Mouse (Mus musculus): ENCODE results near the gene Akr1a1. TPM values are rescaled to one million over a fixed set of nuclear protein-coding genes. Genes with fewer than 3 reads are reported as not detected.
"Not testable (repeated sequence)": the region's sequence is repeated elsewhere in the genome, so short reads cannot be mapped to it uniquely, and the experiment has no call there.

Akr1a1 gene
- polyA plus RNA-seq, 1 experiment from 2014 or later: 755 TPM

GRCm38 (mm10) chr4:116679141-116679540 lies 27.7 kb upstream of the Akr1a1 start:
- no peak for DNase-seq (ENCODE audit: low spot score)
- no peak overlapping the region for H3K27ac ChIP-seq (replicated peaks)
- H3K27me3 ChIP-seq (ENCODE audit: control insufficient read depth, insufficient read depth, low read length): no peaks in the 10 kb centered on the region
- no peaks in the 10 kb centered on the region for H3K36me3 ChIP-seq (ENCODE audit: control insufficient read depth, insufficient read depth, low read length)
- TF ChIP-seq CTCF (IDR thresholded peaks at IDR 0.05; ENCODE audit: low read depth) (no peak), EP300 (optimal IDR thresholded peaks at IDR 0.05) (no peak)
- H3K4me1 ChIP-seq (replicated peaks; ENCODE audit: control insufficient read depth, insufficient read depth): no peaks in the 10 kb centered on the region
- WGBS: 51% methylated on average over 5 of the region's 5 CpGs
- peak; percentile 40; the same call in 1 of the 2 replicates for ATAC-seq (ENCODE audit: low FRiP score, low TSS enrichment)
- no peak overlapping the region for H3K9ac ChIP-seq (ENCODE audit: low read length)
- H3K4me3 ChIP-seq (ENCODE audit: low read depth, low read length): no peak overlapping the region
- H3K4me2 ChIP-seq (replicated peaks; ENCODE audit: low read depth): no peak overlapping the region
- no peaks in the 10 kb centered on the region for H3K9me3 ChIP-seq (ENCODE audit: control insufficient read depth, low read length)

GRCm38 (mm10) chr4:116677808-116678207 lies 26.3 kb upstream of the Akr1a1 start:
- no peaks in the 10 kb centered on the region for H3K4me1 ChIP-seq (replicated peaks; ENCODE audit: control insufficient read depth, insufficient read depth)
- WGBS: 38% methylated on average over 1 of the region's 1 CpGs
- no peak overlapping the region for H3K27ac ChIP-seq (replicated peaks)
- DNase-seq (ENCODE audit: low spot score): no peak
- H3K9ac ChIP-seq (ENCODE audit: low read length): no peak overlapping the region
- no peaks in the 10 kb centered on the region for H3K36me3 ChIP-seq (ENCODE audit: control insufficient read depth, insufficient read depth, low read length)
- TF ChIP-seq CTCF (IDR thresholded peaks at IDR 0.05; ENCODE audit: low read depth) (no peak), EP300 (optimal IDR thresholded peaks at IDR 0.05) (no peak)
- H3K4me3 ChIP-seq (ENCODE audit: low read depth, low read length): no peak overlapping the region
- ATAC-seq (ENCODE audit: low FRiP score, low TSS enrichment): peak; percentile 67
- no peaks in the 10 kb centered on the region for H3K27me3 ChIP-seq (ENCODE audit: control insufficient read depth, insufficient read depth, low read length)
- H3K9me3 ChIP-seq (ENCODE audit: control insufficient read depth, low read length): no peaks in the 10 kb centered on the region
- H3K4me2 ChIP-seq (replicated peaks; ENCODE audit: low read depth): no peak overlapping the region

- no peaks in the 10 kb centered on the region for H3K36me3 ChIP-seq (ENCODE audit: control insufficient read depth, insufficient read depth, low read length)
Measured at GRCm38 (mm10) chr4:116676027-116676426, 24.5 kb upstream of the Akr1a1 start.

GRCm38 (mm10) chr4:116674761-116675160 lies 23.3 kb upstream of the Akr1a1 start:
- not testable (repeated sequence) for H3K4me3 ChIP-seq (ENCODE audit: low read depth, low read length)

More at GRCm38 (mm10) chr4:116676027-116676426, 24.5 kb upstream of the Akr1a1 start:
- H3K27me3 ChIP-seq (ENCODE audit: control insufficient read depth, insufficient read depth, low read length): no peaks in the 10 kb centered on the region
- H3K4me2 ChIP-seq (replicated peaks; ENCODE audit: low read depth): no peak overlapping the region
- H3K9ac ChIP-seq (ENCODE audit: low read length): no peak overlapping the region
- no peak for TF ChIP-seq EP300 (optimal IDR thresholded peaks at IDR 0.05)
- H3K9me3 ChIP-seq (ENCODE audit: control insufficient read depth, low read length): no peaks in the 10 kb centered on the region
- no peaks in the 10 kb centered on the region for H3K4me1 ChIP-seq (replicated peaks; ENCODE audit: control insufficient read depth, insufficient read depth)
- DNase-seq (ENCODE audit: low spot score) (no peak), ATAC-seq (ENCODE audit: low FRiP score, low TSS enrichment) (no peak)
- 67% methylated on average over 3 of the region's 3 CpGs for WGBS
- no peak overlapping the region for H3K4me3 ChIP-seq (ENCODE audit: low read depth, low read length)
- no peak overlapping the region for H3K27ac ChIP-seq (replicated peaks)

GRCm38 (mm10) chr4:116672785-116673184 lies 21.3 kb upstream of the Akr1a1 start:
- Histone ChIP-seq H3K27me3 (ENCODE audit: control insufficient read depth, insufficient read depth, low read length) (no peaks in the 10 kb centered on the region), H3K4me3 (ENCODE audit: low read depth, low read length) (no peak overlapping the region), H3K36me3 (ENCODE audit: control insufficient read depth, insufficient read depth, low read length) (no peaks in the 10 kb centered on the region), H3K9ac (ENCODE audit: low read length) (no peak overlapping the region), H3K27ac (replicated peaks) (peak overlapping the region; percentile 5; the same call in 1 of the 2 replicates), H3K4me2 (replicated peaks; ENCODE audit: low read depth) (no peak overlapping the region), H3K9me3 (ENCODE audit: control insufficient read depth, low read length) (no peaks in the 10 kb centered on the region), H3K4me1 (replicated peaks; ENCODE audit: control insufficient read depth, insufficient read depth) (no peaks in the 10 kb centered on the region)
- TF ChIP-seq EP300 (optimal IDR thresholded peaks at IDR 0.05): no peak
- TF ChIP-seq CTCF (IDR thresholded peaks at IDR 0.05; ENCODE audit: low read depth): peak; percentile 45
- 17% methylated on average over 2 of the region's 2 CpGs for WGBS
- DNase-seq (ENCODE audit: low spot score): peak; percentile 92
- ATAC-seq (ENCODE audit: low FRiP score, low TSS enrichment): peak; percentile 99

More at GRCm38 (mm10) chr4:116674761-116675160, 23.3 kb upstream of the Akr1a1 start:
- H3K4me2 ChIP-seq (replicated peaks; ENCODE audit: low read depth); H3K36me3 ChIP-seq (ENCODE audit: control insufficient read depth, insufficient read depth, low read length); H3K4me1 ChIP-seq (replicated peaks; ENCODE audit: control insufficient read depth, insufficient read depth); ATAC-seq (ENCODE audit: low FRiP score, low TSS enrichment); H3K9ac ChIP-seq (ENCODE audit: low read length); H3K27ac ChIP-seq (replicated peaks); H3K9me3 ChIP-seq (ENCODE audit: control insufficient read depth, low read length); H3K27me3 ChIP-seq (ENCODE audit: control insufficient read depth, insufficient read depth, low read length); DNase-seq (ENCODE audit: low spot score): not testable (repeated sequence)
- WGBS: 87% methylated on average over 6 of the region's 6 CpGs

GRCm38 (mm10) chr4:116669291-116669690 lies 17.8 kb upstream of the Akr1a1 start:
- Histone ChIP-seq H3K4me1 (replicated peaks; ENCODE audit: control insufficient read depth, insufficient read depth) (no peaks in the 10 kb centered on the region), H3K27me3 (ENCODE audit: control insufficient read depth, insufficient read depth, low read length) (no peaks in the 10 kb centered on the region), H3K9ac (ENCODE audit: low read length) (no peak overlapping the region), H3K4me2 (replicated peaks; ENCODE audit: low read depth) (no peak overlapping the region), H3K36me3 (ENCODE audit: control insufficient read depth, insufficient read depth, low read length) (no peaks in the 10 kb centered on the region), H3K9me3 (ENCODE audit: control insufficient read depth, low read length) (no peaks in the 10 kb centered on the region), H3K4me3 (ENCODE audit: low read depth, low read length) (no peak overlapping the region), H3K27ac (replicated peaks) (no peak overlapping the region)
- DNase-seq (ENCODE audit: low spot score): no peak
- WGBS: 49% methylated on average over 2 of the region's 2 CpGs
- no peak for ATAC-seq (ENCODE audit: low FRiP score, low TSS enrichment)
- TF ChIP-seq EP300 (optimal IDR thresholded peaks at IDR 0.05) (no peak), CTCF (IDR thresholded peaks at IDR 0.05; ENCODE audit: low read depth) (peak; percentile 65)

Data from stomach, postnatal 0 days (tissue).